Mouse (Mus musculus) liver, embryonic 11.5 days (tissue): ENCODE results near the gene Slc7a7. TPM values are rescaled to one million over a fixed set of nuclear protein-coding genes. Genes with fewer than 3 reads are reported as not detected.

ENCODE experiments used
- ATAC-seq: fragments of 200-750 bp; cut with Nextera tagmentation; replicated peaks from 2 replicates; pipeline ENCODE4 v1.8.0; 2017; ENCODE audit warnings: moderate number of reproducible peaks, mild to moderate bottlenecking, moderate TSS enrichment, moderate library complexity; ENCODE audit not compliant: low FRiP score
- DNase-seq: peaks from one replicate; pipeline ENCODE4 v3.0.0-alpha.2; 2017; ENCODE audit warnings: low spot score
- H3K27ac ChIP-seq: fragments of 300-500 bp; sonication (generic); 2 replicates; pipeline ENCODE4 v1.5.1; 2014; ENCODE audit warnings: mild to moderate bottlenecking, low read depth, low read length, control low read depth
- H3K27me3 ChIP-seq: fragments of 300-500 bp; sonication (generic); replicated peaks from 2 replicates; pipeline ENCODE4 v1.6.1; 2014; ENCODE audit warnings: low read length, mixed read lengths; ENCODE audit not compliant: control insufficient read depth, insufficient read depth
- H3K36me3 ChIP-seq: fragments of 300-500 bp; sonication (generic); 2 replicates; pipeline ENCODE4 v1.6.1; 2014; ENCODE audit warnings: mild to moderate bottlenecking, low read length, moderate library complexity, mixed read lengths; ENCODE audit not compliant: control insufficient read depth, insufficient read depth
- H3K4me1 ChIP-seq: fragments of 300-500 bp; sonication (generic); replicated peaks from 2 replicates; pipeline ENCODE4 v1.6.1; 2014; ENCODE audit warnings: low read length, mixed read lengths; ENCODE audit not compliant: control insufficient read depth, insufficient read depth
- H3K4me2 ChIP-seq: fragments of 300-500 bp; sonication (generic); 2 replicates; pipeline ENCODE4 v1.6.1; 2014; ENCODE audit warnings: mild to moderate bottlenecking, control low read depth, moderate library complexity
- H3K4me3 ChIP-seq: fragments of 300-500 bp; sonication (generic); 2 replicates; pipeline ENCODE4 v1.5.1; 2014; ENCODE audit warnings: low read depth, low read length, control low read depth
- H3K9ac ChIP-seq: fragments of 300-500 bp; sonication (generic); 2 replicates; pipeline ENCODE4 v1.6.1; 2014; ENCODE audit warnings: low read depth, low read length, control low read depth
- H3K9me3 ChIP-seq: fragments of 300-500 bp; sonication (generic); 2 replicates; pipeline ENCODE4 v1.6.1; 2016; ENCODE audit warnings: low read length, inconsistent platforms, mixed read lengths; ENCODE audit not compliant: control insufficient read depth
- whole genome bisulfite sequencing: fragments of 180-500 bp; shearing (Covaris S2); extraction: QIAGEN DNeasy Blood & Tissue Kit; methylation state at CpG from one replicate; pipeline ENCODE4 v1.1.7; 2014; 5-methylcytosine and 5-hydroxymethylcytosine counted together
- polyA plus RNA-seq: library from polyadenylated mRNA; unstranded; fragments of >200 nt; fragmentation: Nextera tagmentation; extraction: Ambion mirVana; gene quantifications from 2 replicates; pipeline ENCODE4 v1.2.1, GENCODE M21; 2014

Gene Slc7a7
- polyA plus RNA-seq, 1 experiment from 2014 or later: 8.3 TPM

GRCm38 (mm10) chr14:54429332-54430093 is 11.9 kb upstream of the Slc7a7 start:
- Histone ChIP-seq H3K4me3 (no peak overlapping the region), H3K27ac (peak overlapping the region; percentile 92), H3K4me1 (peaks cover 57% of the 10 kb centered on the region), H3K27me3 (peaks cover 33% of the 10 kb centered on the region), H3K9me3 (no peaks in the 10 kb centered on the region), H3K9ac (no peak overlapping the region), H3K36me3 (peaks cover 5% of the 10 kb centered on the region; the same call in 1 of the 2 replicates), H3K4me2 (peak overlapping the region; percentile 80; the same call in 1 of the 2 replicates)
- ATAC-seq (no peak), DNase-seq (no peak)
- WGBS: 61% methylated on average over 7 of the region's 7 CpGs

- no peak overlapping the region for H3K27ac ChIP-seq
- no peak for DNase-seq
These were observed 10.8 kb upstream of the Slc7a7 start for GRCm38 (mm10) chr14:54428421-54428820.

GRCm38 (mm10) chr14:54427696-54428095 is 10.1 kb upstream of the Slc7a7 start:
- peaks cover 46% of the 10 kb centered on the region for H3K4me1 ChIP-seq
- peak overlapping the region; percentile 95 for H3K9ac ChIP-seq
- peak overlapping the region; percentile 96 for H3K4me3 ChIP-seq
- WGBS: 86% methylated on average over 7 of the region's 7 CpGs
- H3K36me3 ChIP-seq: peaks cover 5% of the 10 kb centered on the region; the same call in 1 of the 2 replicates
- no peak overlapping the region; the same call in 1 of the 2 replicates for H3K27ac ChIP-seq
- ATAC-seq (no peak), DNase-seq (no peak)
- no peaks in the 10 kb centered on the region for H3K9me3 ChIP-seq
- peaks cover 20% of the 10 kb centered on the region for H3K27me3 ChIP-seq
- H3K4me2 ChIP-seq: peak overlapping the region; percentile 89

More at GRCm38 (mm10) chr14:54428421-54428820, 10.8 kb upstream of the Slc7a7 start:
- ATAC-seq: no peak
- Histone ChIP-seq H3K9ac (no peak overlapping the region), H3K4me2 (peak overlapping the region; percentile 0; the same call in 1 of the 2 replicates), H3K27me3 (peaks cover 27% of the 10 kb centered on the region), H3K4me3 (0 out of 2 replicates have a peak overlapping the region, but pooled peaks have one; percentile 5), H3K36me3 (peaks cover 5% of the 10 kb centered on the region; the same call in 1 of the 2 replicates), H3K4me1 (peaks cover 53% of the 10 kb centered on the region), H3K9me3 (no peaks in the 10 kb centered on the region)
- 88% methylated on average over 5 of the region's 5 CpGs for WGBS

- peak; percentile 77 for ATAC-seq
- Histone ChIP-seq H3K9ac (peak within 1 kb of the TSS; percentile 95), H3K36me3 (peaks cover 5% of the 10 kb centered on the region; the same call in 1 of the 2 replicates), H3K9me3 (no peaks in the 10 kb centered on the region), H3K27me3 (peaks cover 11% of the 10 kb centered on the region), H3K4me3 (peak within 1 kb of the TSS; percentile 96), H3K4me2 (peak within 1 kb of the TSS; percentile 89), H3K4me1 (peaks cover 44% of the 10 kb centered on the region), H3K27ac (peak within 1 kb of the TSS; percentile 91)
- WGBS: under 1% methylated on average over 48 of the region's 48 CpGs
- DNase-seq: peak; percentile 91
These were observed 9.3 kb upstream of the Slc7a7 start, which contains the start of gene Mrpl52 for GRCm38 (mm10) chr14:54426689-54427398. Gene Mrpl52 (plus strand): TSS chr14:54426909.

DNA sequence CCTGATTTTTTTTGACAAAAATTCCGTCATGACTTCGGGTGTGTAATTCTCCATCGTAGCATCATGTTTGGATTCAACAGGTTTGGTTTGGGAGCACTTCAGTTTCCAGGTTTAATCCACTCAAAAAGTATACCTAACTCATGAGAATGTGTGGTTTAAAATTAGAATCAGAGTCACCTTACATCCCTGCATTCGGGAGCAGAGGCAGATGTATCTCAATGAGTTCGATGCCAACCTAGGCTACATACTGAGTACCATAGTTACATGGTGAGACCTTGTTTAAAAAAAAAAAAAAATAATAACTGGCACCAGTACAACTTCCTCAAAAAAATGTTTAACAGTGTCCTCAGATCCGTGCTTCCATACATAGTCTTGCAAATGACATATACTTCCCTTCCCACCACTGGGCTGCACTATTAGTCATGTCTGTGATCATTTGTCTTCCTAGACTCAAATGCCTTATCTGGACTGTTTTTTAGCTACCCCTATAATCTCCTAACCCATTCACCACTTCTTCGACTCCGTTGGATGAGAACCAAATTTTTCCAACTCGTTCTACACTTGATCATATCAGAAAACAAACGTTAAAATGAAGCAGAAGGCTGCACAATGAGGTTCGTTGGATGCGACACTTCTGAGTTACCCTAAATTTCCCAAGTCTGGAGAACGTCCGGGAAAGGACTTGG is 8.6 kb upstream of the Slc7a7 start:
- no peak; the same call in 1 of the 2 replicates for ATAC-seq
- peak overlapping the region; percentile 91 for H3K27ac ChIP-seq
- peak overlapping the region; percentile 96 for H3K4me3 ChIP-seq
- peaks cover 5% of the 10 kb centered on the region; the same call in 1 of the 2 replicates for H3K27me3 ChIP-seq
- H3K4me1 ChIP-seq: peaks cover 38% of the 10 kb centered on the region
- H3K9me3 ChIP-seq: no peaks in the 10 kb centered on the region
- WGBS: 31% methylated on average over 14 of the region's 14 CpGs
- H3K36me3 ChIP-seq: peaks cover 5% of the 10 kb centered on the region; the same call in 1 of the 2 replicates
- no peak for DNase-seq
- peak overlapping the region; percentile 89 for H3K4me2 ChIP-seq
- peak overlapping the region; percentile 95 for H3K9ac ChIP-seq

GRCm38 (mm10) chr14:54425540-54425939 is 8.0 kb upstream of the Slc7a7 start:
- Histone ChIP-seq H3K9ac (no peak overlapping the region), H3K4me1 (peaks cover 36% of the 10 kb centered on the region), H3K9me3 (no peaks in the 10 kb centered on the region), H3K27me3 (no peaks in the 10 kb centered on the region), H3K4me3 (no peak overlapping the region), H3K27ac (peak overlapping the region; percentile 64; the same call in 1 of the 2 replicates), H3K36me3 (peaks cover 5% of the 10 kb centered on the region; the same call in 1 of the 2 replicates), H3K4me2 (peak overlapping the region; percentile 89)
- ATAC-seq: no peak
- WGBS: 42% methylated on average over 1 of the region's 1 CpGs
- DNase-seq: no peak

- no peaks in the 10 kb centered on the region for H3K27me3 ChIP-seq
- no peaks in the 10 kb centered on the region for H3K9me3 ChIP-seq
- no peak for ATAC-seq
- peaks cover 5% of the 10 kb centered on the region; the same call in 1 of the 2 replicates for H3K36me3 ChIP-seq
- H3K27ac ChIP-seq: peak overlapping the region; percentile 64; the same call in 1 of the 2 replicates
- H3K4me1 ChIP-seq: peaks cover 27% of the 10 kb centered on the region
- no peak overlapping the region for H3K9ac ChIP-seq
- peak overlapping the region; percentile 53 for H3K4me2 ChIP-seq
- no peak for DNase-seq
- WGBS: 48% methylated on average over 1 of the region's 1 CpGs
- H3K4me3 ChIP-seq: no peak overlapping the region
These were observed 7.1 kb upstream of the Slc7a7 start for GRCm38 (mm10) chr14:54424634-54425033.

GRCm38 (mm10) chr14:54423406-54423805 is 5.8 kb upstream of the Slc7a7 start:
- 46% methylated on average over 5 of the region's 5 CpGs for WGBS
- H3K27me3 ChIP-seq: no peaks in the 10 kb centered on the region
- H3K9ac ChIP-seq: no peak overlapping the region
- no peaks in the 10 kb centered on the region for H3K9me3 ChIP-seq
- ATAC-seq (no peak), DNase-seq (no peak)
- H3K27ac ChIP-seq: no peak overlapping the region
- H3K4me2 ChIP-seq: no peak overlapping the region
- no peak overlapping the region for H3K4me3 ChIP-seq
- no peaks in the 10 kb centered on the region for H3K36me3 ChIP-seq
- peaks cover 22% of the 10 kb centered on the region for H3K4me1 ChIP-seq
